Comparison of ENCODE assay signal across 10 mouse cellular contexts in the genomic region with DNA sequence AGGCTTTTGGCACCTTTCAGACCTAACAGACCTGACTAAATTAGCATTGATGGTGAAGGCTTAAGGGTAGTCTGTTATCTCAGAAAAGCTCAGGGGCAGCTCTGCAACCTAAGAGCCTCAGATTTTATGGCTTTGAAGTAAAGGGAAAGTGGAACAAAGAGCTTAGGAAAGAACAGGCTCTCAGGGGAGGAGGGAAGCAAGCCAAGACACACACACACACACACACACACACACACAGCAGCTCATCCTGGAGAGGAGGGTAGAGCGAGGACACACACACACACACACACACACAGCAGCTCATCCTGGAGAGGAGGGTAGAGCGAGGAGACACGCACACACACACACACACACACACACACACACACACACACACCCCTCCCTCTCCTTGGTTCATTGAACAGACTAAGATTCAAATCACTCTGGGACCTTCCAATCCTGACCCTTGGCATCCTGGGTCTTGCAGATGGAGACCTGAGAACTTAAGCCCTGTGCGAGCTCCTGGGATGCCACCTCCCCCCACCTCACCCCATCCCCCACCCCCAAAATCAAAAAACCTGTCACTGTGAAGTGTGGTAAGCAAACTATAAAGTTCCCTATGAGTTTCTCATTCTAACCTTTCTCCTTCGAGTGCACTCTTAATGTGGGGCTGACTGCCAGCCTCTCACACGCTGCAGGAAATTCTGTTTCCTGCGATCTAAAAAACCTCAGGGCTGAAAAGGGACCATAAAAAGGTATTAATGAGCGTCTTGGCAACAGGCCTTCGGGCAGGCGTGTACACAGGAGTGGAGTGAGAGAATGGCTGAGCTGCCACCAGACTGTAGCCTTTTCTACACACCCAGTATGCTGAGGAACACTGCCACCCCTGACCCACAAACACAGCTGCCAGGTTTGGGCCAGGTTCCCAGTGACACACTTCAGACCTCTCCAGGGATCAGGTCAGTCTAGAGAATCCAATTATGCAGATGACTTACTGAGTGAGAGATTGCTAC. TPM values are rescaled to one million over a fixed set of nuclear protein-coding genes. Genes with fewer than 3 reads are reported as not detected.
DNase-seq lines count a peak whose midpoint lies in the region; ATAC-seq lines count a peak whose summit lies in the region.
"Had no signal": no experiment of that assay in that cellular context is flagged by ENCODE, and none has a peak within 500 bp of the region (broad histone marks: within the 10 kb centered on the region; RNA-seq: fewer than 3 reads in every experiment).

No protein-coding gene starts in this region.

- no peaks in the 10 kb centered on the region for H3K27me3 ChIP-seq in forebrain, embryonic 12.5 days
- H3K27me3 ChIP-seq in forebrain, embryonic 10.5 days (ENCODE audit: poor library complexity, severe bottlenecking) = no peaks in the 10 kb centered on the region
- no peaks in the 10 kb centered on the region for H3K27me3 ChIP-seq in heart, embryonic 12.5 days (replicated peaks)
- no peaks in the 10 kb centered on the region for H3K27me3 ChIP-seq in kidney, embryonic 15.5 days
- no peaks in the 10 kb centered on the region for H3K27me3 ChIP-seq in midbrain, embryonic 13.5 days
- H3K27me3 ChIP-seq: CH12.LX; embryonic facial prominence, embryonic 15.5 days had no signal

- no peak overlapping the region for H3K9ac ChIP-seq in forebrain, embryonic 12.5 days
- no peak overlapping the region for H3K9ac ChIP-seq in heart, embryonic 12.5 days
- H3K9ac ChIP-seq in kidney, embryonic 15.5 days = no peak overlapping the region
- no peak overlapping the region for H3K9ac ChIP-seq in midbrain, embryonic 13.5 days (replicated peaks)
- H3K9ac ChIP-seq: embryonic facial prominence, embryonic 15.5 days had no signal

- DNase-seq in forebrain, embryonic 10.5 days (ENCODE audit: extremely low spot score, low spot score) = no peak
- peak; percentile 36 to 52 for DNase-seq in adrenal gland, postnatal 36 days
- DNase-seq in left cerebral cortex, postnatal 25 days (ENCODE audit: low spot score in 2 of 2) = no peak
- DNase-seq in right cerebral cortex, adult 18-20 months = no peak

- no peak for ATAC-seq in forebrain, embryonic 12.5 days (ENCODE audit: low FRiP score)
- peak; percentile 72; the same call in 1 of the 2 replicates for ATAC-seq in heart, embryonic 12.5 days (ENCODE audit: insufficient number of reproducible peaks, low FRiP score)
- peak; percentile 87 for ATAC-seq in kidney, embryonic 15.5 days (replicated peaks; ENCODE audit: low FRiP score)
- ATAC-seq in midbrain, embryonic 13.5 days = peak; percentile 68

- intact Hi-C loops in left cerebral cortex, postnatal 25 days (cut with DNase I) = loop anchor here (5.0 kb wide), 2 partner anchors 98 to 178 kb away; a partner anchor contains a TSS

- 0 out of 2 replicates have a peak overlapping the region, but pooled peaks have one; percentile 13 for H3K27ac ChIP-seq in forebrain, embryonic 12.5 days
- H3K27ac ChIP-seq in forebrain, embryonic 10.5 days = no peak overlapping the region
- peak overlapping the region; percentile 55 for H3K27ac ChIP-seq in heart, embryonic 12.5 days (ENCODE audit: poor library complexity, severe bottlenecking)
- peak overlapping the region; percentile 82 for H3K27ac ChIP-seq in kidney, embryonic 15.5 days
- peak overlapping the region; percentile 68 for H3K27ac ChIP-seq in midbrain, embryonic 13.5 days

- no peak overlapping the region for H3K4me3 ChIP-seq in forebrain, embryonic 12.5 days (replicated peaks)
- H3K4me3 ChIP-seq in forebrain, embryonic 10.5 days = no peak overlapping the region
- no peak overlapping the region for H3K4me3 ChIP-seq in heart, embryonic 12.5 days
- H3K4me3 ChIP-seq in kidney, embryonic 15.5 days (replicated peaks) = no peak overlapping the region
- no peak overlapping the region for H3K4me3 ChIP-seq in midbrain, embryonic 13.5 days (replicated peaks)
- H3K4me3 ChIP-seq: embryonic facial prominence, embryonic 15.5 days had no signal

- H3K4me2 ChIP-seq in forebrain, embryonic 12.5 days = no peak overlapping the region
- H3K4me2 ChIP-seq in heart, embryonic 12.5 days = no peak overlapping the region
- H3K4me2 ChIP-seq in kidney, embryonic 15.5 days = no peak overlapping the region
- H3K4me2 ChIP-seq in midbrain, embryonic 13.5 days (replicated peaks) = no peak overlapping the region
- H3K4me2 ChIP-seq: embryonic facial prominence, embryonic 15.5 days had no signal

- no peaks in the 10 kb centered on the region; the same call in 1 of the 2 replicates for H3K4me1 ChIP-seq in forebrain, embryonic 12.5 days
- peaks cover 12% of the 10 kb centered on the region for H3K4me1 ChIP-seq in forebrain, embryonic 10.5 days
- peaks cover 12% of the 10 kb centered on the region; the same call in 1 of the 2 replicates for H3K4me1 ChIP-seq in heart, embryonic 12.5 days (replicated peaks)
- H3K4me1 ChIP-seq in kidney, embryonic 15.5 days = peaks cover 21% of the 10 kb centered on the region
- H3K4me1 ChIP-seq in midbrain, embryonic 13.5 days (replicated peaks) = peaks cover 18% of the 10 kb centered on the region
- H3K4me1 ChIP-seq: embryonic facial prominence, embryonic 15.5 days had no signal

- no peaks in the 10 kb centered on the region for H3K9me3 ChIP-seq in forebrain, embryonic 12.5 days
- H3K9me3 ChIP-seq in forebrain, embryonic 10.5 days = no peaks in the 10 kb centered on the region
- H3K9me3 ChIP-seq in heart, embryonic 12.5 days (replicated peaks) = no peaks in the 10 kb centered on the region
- no peaks in the 10 kb centered on the region for H3K9me3 ChIP-seq in kidney, embryonic 15.5 days (replicated peaks)
- no peaks in the 10 kb centered on the region for H3K9me3 ChIP-seq in midbrain, embryonic 13.5 days
- H3K9me3 ChIP-seq: embryonic facial prominence, embryonic 15.5 days had no signal

- WGBS in forebrain, embryonic 12.5 days = 71% methylated on average over 10 of the region's 10 CpGs
- WGBS in forebrain, embryonic 10.5 days = 72% methylated on average over 8 of the region's 10 CpGs
- 66% methylated on average over 10 of the region's 10 CpGs for WGBS in heart, embryonic 12.5 days
- WGBS in kidney, embryonic 15.5 days = 9% methylated on average over 10 of the region's 10 CpGs
- WGBS in midbrain, embryonic 13.5 days = 55% methylated on average over 7 of the region's 10 CpGs

- H3K36me3 ChIP-seq in forebrain, embryonic 12.5 days (replicated peaks) = peaks cover 78% of the 10 kb centered on the region
- H3K36me3 ChIP-seq in forebrain, embryonic 10.5 days (replicated peaks) = peaks cover 95% of the 10 kb centered on the region
- peaks cover 69% of the 10 kb centered on the region for H3K36me3 ChIP-seq in heart, embryonic 12.5 days
- peaks cover 58% of the 10 kb centered on the region for H3K36me3 ChIP-seq in kidney, embryonic 15.5 days
- peaks cover 76% of the 10 kb centered on the region for H3K36me3 ChIP-seq in midbrain, embryonic 13.5 days

RNA-seq across cellular contexts. Expression of a gene that starts 24.8 kb away (rescaled TPM):
- 5.9 and 7.5 TPM in 2 replicates for polyA plus RNA-seq in forebrain, embryonic 12.5 days (2016; fragmentation: Nextera tagmentation; extraction: Ambion mirVana)
- 8.0 and 9.9 TPM in 2 replicates for polyA plus RNA-seq in forebrain, embryonic 10.5 days (2016; fragmentation: Nextera tagmentation; extraction: Ambion mirVana)
- total RNA-seq in adrenal gland, postnatal 36 days (2021) = 10 to 100 TPM; 22.7 to 22.8 TPM
- polyA plus RNA-seq in heart, embryonic 12.5 days (2016; fragmentation: Nextera tagmentation; extraction: Ambion mirVana) = 9.8 and 10.5 TPM in 2 replicates
- polyA plus RNA-seq in kidney, embryonic 15.5 days (2015; fragmentation: Nextera tagmentation; extraction: Ambion mirVana) = 8.7 and 10.4 TPM in 2 replicates
- 2.3 and 3.9 TPM in 2 replicates for polyA plus RNA-seq in midbrain, embryonic 13.5 days (2015; fragmentation: Nextera tagmentation; extraction: Ambion mirVana)
- total RNA-seq in left cerebral cortex, postnatal 25 days (2021) = 1 to 10 TPM; 7.9 to 8.2 TPM

RNA-seq across cellular contexts. Expression of a gene that starts 25.1 kb away (rescaled TPM):
- polyA plus RNA-seq in forebrain, embryonic 12.5 days (2016; fragmentation: Nextera tagmentation; extraction: Ambion mirVana) = 35.2 and 37.0 TPM in 2 replicates
- polyA plus RNA-seq in forebrain, embryonic 10.5 days (2016; fragmentation: Nextera tagmentation; extraction: Ambion mirVana) = 3.3 and 5.1 TPM in 2 replicates
- total RNA-seq in adrenal gland, postnatal 36 days (2021) = 10 to 100 TPM; 20.2 to 52.4 TPM
- 10.4 and 11.5 TPM in 2 replicates for polyA plus RNA-seq in heart, embryonic 12.5 days (2016; fragmentation: Nextera tagmentation; extraction: Ambion mirVana)
- polyA plus RNA-seq in kidney, embryonic 15.5 days (2015; fragmentation: Nextera tagmentation; extraction: Ambion mirVana) = 21.2 and 22.7 TPM in 2 replicates
- polyA plus RNA-seq in midbrain, embryonic 13.5 days (2015; fragmentation: Nextera tagmentation; extraction: Ambion mirVana) = 139 and 148 TPM in 2 replicates
- total RNA-seq in left cerebral cortex, postnatal 25 days (2021) = 100 to 1,000 TPM; 755 to 765 TPM
- total RNA-seq: CH12.LX had no signal

RNA-seq across cellular contexts. Expression of a gene that starts 25.6 kb away (rescaled TPM):
- 53.1 and 59.3 TPM in 2 replicates for polyA plus RNA-seq in forebrain, embryonic 12.5 days (2016; fragmentation: Nextera tagmentation; extraction: Ambion mirVana)
- 52.9 and 53.8 TPM in 2 replicates for polyA plus RNA-seq in forebrain, embryonic 10.5 days (2016; fragmentation: Nextera tagmentation; extraction: Ambion mirVana)
- 100 to 1,000 TPM in 1 of 2 experiments, 10 to 100 TPM in 1; 73.4 to 105 TPM for total RNA-seq in adrenal gland, postnatal 36 days (2021)
- polyA plus RNA-seq in heart, embryonic 12.5 days (2016; fragmentation: Nextera tagmentation; extraction: Ambion mirVana) = 41.8 and 42.4 TPM in 2 replicates
- 50.0 and 57.3 TPM in 2 replicates for polyA plus RNA-seq in kidney, embryonic 15.5 days (2015; fragmentation: Nextera tagmentation; extraction: Ambion mirVana)
- 45.9 and 49.1 TPM in 2 replicates for polyA plus RNA-seq in midbrain, embryonic 13.5 days (2015; fragmentation: Nextera tagmentation; extraction: Ambion mirVana)
- 100 to 1,000 TPM; 115 to 136 TPM for total RNA-seq in left cerebral cortex, postnatal 25 days (2021)

Comparison
In these comparisons a context has a peak if more than half of its experiments do, and no peak if none do; other contexts are left out.
1. DNase-seq: peak in adrenal gland, postnatal 36 days (2 of 2); none in forebrain, embryonic 10.5 days (single experiment), left cerebral cortex, postnatal 25 days (0 of 2) and right cerebral cortex, adult 18-20 months (single experiment).